Mouse (Mus musculus) embryonic facial prominence, embryonic 12.5 days (tissue): ENCODE data around the gene Cradd. TPM values are rescaled to one million over a fixed set of nuclear protein-coding genes. Genes with fewer than 3 reads are reported as not detected.

Source experiments
- ATAC-seq: fragments of 200-750 bp; cut with Nextera tagmentation; 2 replicates; pipeline ENCODE4 v1.8.0; 2017; ENCODE audit not compliant: insufficient number of reproducible peaks, insufficient read depth, low FRiP score, low TSS enrichment
- H3K27ac ChIP-seq: fragments of 300-500 bp; sonication (generic); 2 replicates; pipeline ENCODE4 v1.5.1; 2016; ENCODE audit warnings: mild to moderate bottlenecking
- H3K27me3 ChIP-seq: fragments of 300-500 bp; sonication (generic); 2 replicates; pipeline ENCODE4 v1.6.1; 2016; ENCODE audit warnings: mild to moderate bottlenecking, moderate library complexity
- H3K36me3 ChIP-seq: fragments of 300-500 bp; sonication (generic); 2 replicates; pipeline ENCODE4 v1.6.1; 2016; ENCODE audit warnings: mild to moderate bottlenecking
- H3K4me1 ChIP-seq: fragments of 300-500 bp; sonication (generic); 2 replicates; pipeline ENCODE4 v1.6.1; 2016
- H3K4me2 ChIP-seq: fragments of 300-500 bp; sonication (generic); replicated peaks from 2 replicates; pipeline ENCODE4 v1.6.1; 2016; ENCODE audit warnings: mild to moderate bottlenecking, moderate library complexity
- H3K4me3 ChIP-seq: fragments of 300-500 bp; sonication (generic); 2 replicates; pipeline ENCODE4 v1.5.1; 2016; ENCODE audit warnings: mild to moderate bottlenecking
- H3K9ac ChIP-seq: fragments of 300-500 bp; sonication (generic); 2 replicates; pipeline ENCODE4 v1.6.1; 2016; ENCODE audit warnings: mild to moderate bottlenecking, moderate library complexity
- H3K9me3 ChIP-seq: fragments of 300-500 bp; sonication (generic); 2 replicates; pipeline ENCODE4 v1.6.1; 2016; ENCODE audit warnings: mild to moderate bottlenecking, moderate library complexity
- WGBS: fragments of 180-500 bp; shearing (Covaris S2); methylation state at CpG from one replicate; pipeline ENCODE4 v1.1.7; 2016; 5-methylcytosine and 5-hydroxymethylcytosine counted together
- polyA plus RNA-seq: library from polyadenylated mRNA; unstranded; fragments of >200 nt; fragmentation: Nextera tagmentation; extraction: Ambion mirVana; gene quantifications from 2 replicates; pipeline ENCODE4 v1.2.1, GENCODE M21; 2016

Gene Cradd
- polyA plus RNA-seq, 1 experiment from 2014 or later = 14.1 TPM

DNA sequence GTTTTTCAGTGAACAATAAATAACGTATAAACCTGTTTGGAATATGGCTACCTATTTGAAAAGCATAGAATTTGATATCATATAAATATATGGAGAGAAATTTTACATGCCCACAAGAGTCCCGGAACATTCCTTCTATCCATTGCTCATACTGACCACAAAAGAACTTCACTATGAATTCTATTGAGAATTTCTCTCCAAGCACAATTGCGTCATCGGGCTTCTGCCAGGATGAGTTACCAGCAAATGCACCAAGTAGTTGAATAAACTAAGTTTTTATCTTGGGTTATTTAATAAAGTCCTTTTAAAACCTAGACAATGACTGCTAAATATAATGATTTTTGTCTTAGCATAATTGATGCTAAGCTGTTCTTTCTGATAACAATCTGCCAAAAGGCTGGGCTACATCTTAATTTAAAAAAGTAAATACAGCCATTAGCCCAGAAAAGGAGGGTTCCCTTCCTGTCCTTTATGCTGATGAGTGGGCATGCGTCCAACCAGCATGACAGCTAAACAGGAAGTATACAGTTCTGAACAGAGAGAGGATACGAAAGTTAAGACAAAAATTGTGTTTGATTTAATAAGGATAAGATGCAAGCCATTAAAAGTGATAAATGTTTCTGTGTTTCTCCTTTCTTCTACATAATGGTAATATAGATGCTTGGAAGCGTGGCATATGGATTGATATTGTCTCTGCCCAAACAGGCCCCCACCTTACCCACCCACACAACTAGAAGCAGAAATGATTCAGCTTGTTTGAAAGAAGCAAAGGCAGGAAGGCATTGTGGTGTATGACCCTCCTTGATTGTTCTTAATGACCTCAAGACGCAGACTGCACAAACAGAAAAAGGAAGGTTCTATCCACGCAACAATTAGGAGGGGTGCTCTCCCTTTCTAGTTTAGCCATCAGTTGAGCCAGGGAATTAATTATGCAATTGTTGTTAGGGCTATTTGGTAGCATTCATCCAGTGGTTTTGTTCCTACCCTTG lies 6.7 kb upstream of the Cradd start:
- Histone ChIP-seq H3K9ac (no peak overlapping the region), H3K27ac (no peak overlapping the region), H3K27me3 (no peaks in the 10 kb centered on the region), H3K9me3 (no peaks in the 10 kb centered on the region), H3K4me2 (no peak overlapping the region), H3K4me3 (no peak overlapping the region), H3K36me3 (no peaks in the 10 kb centered on the region), H3K4me1 (no peaks in the 10 kb centered on the region)
- WGBS = 80% methylated on average over 9 of the region's 9 CpGs
- ATAC-seq = no peak

DNA sequence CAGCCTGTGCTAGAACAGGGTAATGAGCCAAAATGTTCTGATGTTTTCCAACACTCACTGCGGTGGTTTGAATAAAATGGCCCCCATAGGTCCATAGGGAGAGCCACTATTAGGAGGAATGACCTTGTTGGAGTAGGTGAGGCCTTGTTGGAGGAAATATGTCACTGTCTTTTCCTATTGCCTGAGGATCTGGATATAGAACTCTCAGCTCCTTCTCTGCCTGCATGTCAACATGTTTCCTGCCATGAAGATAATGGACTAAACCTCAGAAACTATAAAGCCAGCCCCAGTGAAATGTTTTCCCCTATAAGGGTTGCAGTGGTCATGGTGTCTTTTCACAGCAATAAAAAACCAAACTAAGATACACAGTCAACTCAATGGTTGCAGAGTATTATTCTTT lies 6.0 kb upstream of the Cradd start:
- Histone ChIP-seq H3K36me3 (no peaks in the 10 kb centered on the region), H3K27me3 (no peaks in the 10 kb centered on the region), H3K9ac (no peak overlapping the region), H3K4me3 (no peak overlapping the region), H3K27ac (no peak overlapping the region), H3K9me3 (no peaks in the 10 kb centered on the region), H3K4me2 (no peak overlapping the region), H3K4me1 (no peaks in the 10 kb centered on the region)
- ATAC-seq = no peak
- 92% methylated on average over 1 of the region's 1 CpGs for WGBS

GRCm38 (mm10) chr10:95324278-95324631 lies 322 bp upstream of the Cradd start:
- H3K4me2 ChIP-seq = no peak overlapping the region
- peaks cover 14% of the 10 kb centered on the region for H3K4me1 ChIP-seq
- no peak overlapping the region for H3K9ac ChIP-seq
- no peaks in the 10 kb centered on the region for H3K27me3 ChIP-seq
- WGBS = 48% methylated on average over 1 of the region's 1 CpGs
- H3K27ac ChIP-seq = no peak overlapping the region
- ATAC-seq = no peak; the same call in 1 of the 2 replicates
- no peak overlapping the region for H3K4me3 ChIP-seq
- no peaks in the 10 kb centered on the region for H3K36me3 ChIP-seq
- H3K9me3 ChIP-seq = no peaks in the 10 kb centered on the region

- Histone ChIP-seq H3K4me3 (no peak overlapping the region), H3K36me3 (no peaks in the 10 kb centered on the region), H3K27ac (peak overlapping the region; percentile 41; the same call in 1 of the 2 replicates), H3K27me3 (no peaks in the 10 kb centered on the region), H3K4me1 (peaks cover 14% of the 10 kb centered on the region), H3K9me3 (no peaks in the 10 kb centered on the region), H3K9ac (no peak overlapping the region), H3K4me2 (peak overlapping the region; percentile 58)
- no peak for ATAC-seq
- WGBS = 58% methylated on average over 20 of the region's 20 CpGs
These were observed 1.6 kb downstream of the Cradd start for GRCm38 (mm10) chr10:95322076-95323070.

- H3K4me2 ChIP-seq = no peak overlapping the region
- no peaks in the 10 kb centered on the region for H3K9me3 ChIP-seq
- H3K4me3 ChIP-seq = no peak overlapping the region
- H3K9ac ChIP-seq = no peak overlapping the region
- no peak for ATAC-seq
- WGBS = 91% methylated on average over 13 of the region's 13 CpGs
- no peaks in the 10 kb centered on the region for H3K27me3 ChIP-seq
- no peaks in the 10 kb centered on the region for H3K36me3 ChIP-seq
- no peak overlapping the region for H3K27ac ChIP-seq
- peaks cover 18% of the 10 kb centered on the region for H3K4me1 ChIP-seq
These were observed 4.9 kb downstream of the Cradd start for GRCm38 (mm10) chr10:95319001-95319400.

DNA sequence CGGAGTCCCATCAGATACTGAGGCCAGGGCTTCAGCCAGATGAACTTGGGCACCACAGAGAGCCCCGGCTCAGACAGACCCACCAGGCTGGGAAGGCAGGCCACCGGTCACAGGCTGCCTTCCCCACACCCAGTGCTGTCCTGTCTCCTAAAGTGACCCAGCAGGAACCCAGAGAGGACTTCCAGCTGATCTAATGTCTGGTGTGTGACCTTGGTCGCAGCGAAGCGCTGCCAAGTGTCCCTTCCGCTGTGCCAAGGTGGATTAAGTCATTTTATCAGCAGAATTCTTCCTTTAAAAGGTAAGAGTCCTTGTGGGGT lies 5.6 kb downstream of the Cradd start:
- Histone ChIP-seq H3K4me2 (no peak overlapping the region), H3K27ac (no peak overlapping the region), H3K9me3 (no peaks in the 10 kb centered on the region), H3K4me1 (peaks cover 19% of the 10 kb centered on the region), H3K36me3 (no peaks in the 10 kb centered on the region), H3K27me3 (no peaks in the 10 kb centered on the region), H3K4me3 (no peak overlapping the region), H3K9ac (no peak overlapping the region)
- 94% methylated on average over 7 of the region's 7 CpGs for WGBS
- ATAC-seq = no peak

- no peak overlapping the region for H3K9ac ChIP-seq
- H3K4me2 ChIP-seq = no peak overlapping the region
- no peaks in the 10 kb centered on the region for H3K9me3 ChIP-seq
- 82% methylated on average over 21 of the region's 21 CpGs for WGBS
- no peak overlapping the region for H3K27ac ChIP-seq
- H3K4me3 ChIP-seq = no peak overlapping the region
- no peak for ATAC-seq
- peaks cover 16% of the 10 kb centered on the region for H3K4me1 ChIP-seq
- H3K27me3 ChIP-seq = no peaks in the 10 kb centered on the region
- H3K36me3 ChIP-seq = no peaks in the 10 kb centered on the region
These were observed 6.1 kb downstream of the Cradd start for GRCm38 (mm10) chr10:95317581-95318391.

DNA sequence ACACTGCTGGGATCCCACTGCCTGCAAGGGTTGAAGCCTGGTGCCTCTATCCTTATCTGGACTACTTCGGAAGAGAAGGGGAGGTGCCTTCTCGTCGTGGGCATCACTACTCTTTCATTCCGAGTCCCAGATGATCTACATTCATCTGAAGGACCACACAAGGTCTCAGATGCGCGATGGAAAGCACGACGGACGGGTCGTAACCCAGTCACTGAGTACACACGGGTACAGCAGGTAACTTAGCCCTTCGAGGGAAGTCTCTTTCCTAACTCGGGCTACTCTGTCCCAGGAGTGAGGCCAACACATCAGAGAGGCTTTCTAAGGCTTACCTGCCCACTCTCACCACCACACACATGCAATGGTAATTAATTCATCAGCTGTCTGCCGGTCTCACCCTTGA lies 6.8 kb downstream of the Cradd start:
- Histone ChIP-seq H3K27ac (no peak overlapping the region), H3K9ac (no peak overlapping the region), H3K4me1 (peaks cover 9% of the 10 kb centered on the region), H3K36me3 (no peaks in the 10 kb centered on the region), H3K4me2 (no peak overlapping the region), H3K27me3 (no peaks in the 10 kb centered on the region), H3K4me3 (no peak overlapping the region), H3K9me3 (no peaks in the 10 kb centered on the region)
- no peak for ATAC-seq
- 84% methylated on average over 14 of the region's 14 CpGs for WGBS

DNA sequence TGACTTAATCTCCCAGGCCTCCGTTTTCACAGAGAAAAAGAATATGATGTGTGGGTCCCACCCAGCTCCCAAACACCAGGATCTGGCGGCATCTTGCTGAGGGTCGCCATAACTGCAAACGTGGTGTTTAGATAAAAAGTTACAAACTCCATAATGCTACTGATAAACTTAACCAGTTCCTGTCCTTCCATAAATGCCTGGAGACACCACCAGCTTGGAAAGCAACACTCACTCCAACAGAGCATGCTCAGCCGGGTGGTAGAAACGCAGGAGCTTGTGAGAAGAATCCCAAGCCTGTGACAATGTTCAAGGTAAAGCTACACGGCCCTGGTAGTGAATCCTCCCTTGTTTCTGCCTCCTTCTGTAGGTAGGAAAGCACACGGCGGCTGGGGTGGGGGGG lies 7.3 kb downstream of the Cradd start:
- WGBS = 82% methylated on average over 9 of the region's 9 CpGs
- Histone ChIP-seq H3K4me1 (peaks cover 5% of the 10 kb centered on the region), H3K9me3 (no peaks in the 10 kb centered on the region), H3K9ac (no peak overlapping the region), H3K4me2 (no peak overlapping the region), H3K27ac (no peak overlapping the region), H3K4me3 (no peak overlapping the region), H3K36me3 (no peaks in the 10 kb centered on the region), H3K27me3 (no peaks in the 10 kb centered on the region)
- no peak for ATAC-seq

- Histone ChIP-seq H3K4me3 (no peak overlapping the region), H3K9me3 (no peaks in the 10 kb centered on the region), H3K27ac (no peak overlapping the region), H3K36me3 (no peaks in the 10 kb centered on the region), H3K4me1 (0 out of 2 replicates have a peak, but pooled peaks cover 5% of the 10 kb centered on the region), H3K9ac (no peak overlapping the region), H3K4me2 (no peak overlapping the region), H3K27me3 (no peaks in the 10 kb centered on the region)
- WGBS = 78% methylated on average over 19 of the region's 19 CpGs
- no peak for ATAC-seq
These were observed 8.0 kb downstream of the Cradd start for GRCm38 (mm10) chr10:95315801-95316474.

- Histone ChIP-seq H3K4me3 (no peak overlapping the region), H3K4me1 (peaks cover 8% of the 10 kb centered on the region; the same call in 1 of the 2 replicates)
- 94% methylated on average over 11 of the region's 11 CpGs for WGBS
These were observed 8.6 kb downstream of the Cradd start for GRCm38 (mm10) chr10:95315321-95315720.

More at GRCm38 (mm10) chr10:95315321-95315720, 8.6 kb downstream of the Cradd start:
- no peak overlapping the region for H3K4me2 ChIP-seq
- H3K36me3 ChIP-seq = no peaks in the 10 kb centered on the region
- ATAC-seq = no peak
- no peak overlapping the region for H3K27ac ChIP-seq
- no peaks in the 10 kb centered on the region for H3K27me3 ChIP-seq
- H3K9ac ChIP-seq = no peak overlapping the region
- H3K9me3 ChIP-seq = no peaks in the 10 kb centered on the region
